Mouse (Mus musculus): ENCODE data around the gene S100a5.

DNA sequence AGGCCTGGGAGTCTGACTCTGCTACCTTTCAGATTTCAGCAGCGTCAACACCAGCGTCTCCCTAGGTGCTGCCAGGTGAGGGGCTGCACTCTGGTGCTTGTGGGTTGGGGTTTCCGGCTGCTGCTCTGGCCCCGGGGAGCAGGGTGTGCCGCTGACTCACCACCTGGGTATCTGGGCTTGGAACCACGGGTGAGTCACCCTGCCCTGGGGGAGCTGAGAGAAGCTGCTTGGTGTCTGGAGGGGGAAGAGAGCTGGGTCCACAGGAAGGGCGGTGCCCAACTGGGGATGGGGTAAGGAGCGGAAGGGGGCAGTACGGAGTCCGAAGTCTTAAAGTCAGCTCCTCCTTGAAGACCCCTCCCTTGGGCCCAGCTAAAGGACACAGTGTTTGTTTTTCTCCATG, 21.4 kb upstream of the S100a5 start:
- peak; percentile 10; the same call in 1 of the 2 replicates for TF ChIP-seq CTCF (IDR thresholded peaks at IDR 0.05)
- no peak for TF ChIP-seq POLR2A (IDR thresholded peaks at IDR 0.05; ENCODE audit: insufficient read depth, low read depth, low read length)
- 0 out of 2 replicates have a peak, but pooled peaks have one; percentile 9 for TF ChIP-seq EP300 (IDR thresholded peaks at IDR 0.05; ENCODE audit: insufficient read depth, low read depth, low read length)
